Mouse (Mus musculus) heart, embryonic 11.5 days (tissue): ENCODE measurements around the gene Gm527. TPM values are rescaled to one million over a fixed set of nuclear protein-coding genes. Genes with fewer than 3 reads are reported as not detected.

Source experiments
- ATAC-seq: fragments of 200-750 bp; cut with Nextera tagmentation; replicated peaks from 2 replicates; pipeline ENCODE4 v1.8.0; 2017; ENCODE audit warnings: moderate library complexity; ENCODE audit not compliant: insufficient number of reproducible peaks, low FRiP score, low TSS enrichment
- H3K27ac ChIP-seq: fragments of 300-500 bp; sonication (generic); 2 replicates; pipeline ENCODE4 v1.5.1; 2014; ENCODE audit warnings: mild to moderate bottlenecking, low read depth, low read length
- H3K27me3 ChIP-seq: fragments of 300-500 bp; sonication (generic); 2 replicates; pipeline ENCODE4 v1.6.1; 2014; ENCODE audit warnings: mild to moderate bottlenecking, low read length, mixed read lengths; ENCODE audit not compliant: control insufficient read depth, insufficient read depth
- H3K36me3 ChIP-seq: fragments of 300-500 bp; sonication (generic); 2 replicates; pipeline ENCODE4 v1.6.1; 2014; ENCODE audit warnings: mild to moderate bottlenecking, low read length, moderate library complexity, mixed read lengths; ENCODE audit not compliant: control insufficient read depth, insufficient read depth
- H3K4me1 ChIP-seq: fragments of 300-500 bp; sonication (generic); 2 replicates; pipeline ENCODE4 v1.6.1; 2014; ENCODE audit warnings: low read length; ENCODE audit not compliant: control insufficient read depth, insufficient read depth
- H3K4me2 ChIP-seq: fragments of 300-500 bp; sonication (generic); 2 replicates; pipeline ENCODE4 v1.6.1; 2014; ENCODE audit warnings: mild to moderate bottlenecking, moderate library complexity
- H3K4me3 ChIP-seq: fragments of 300-500 bp; sonication (generic); 2 replicates; pipeline ENCODE4 v1.5.1; 2014; ENCODE audit warnings: low read depth, low read length
- H3K9ac ChIP-seq: fragments of 300-500 bp; sonication (generic); 2 replicates; pipeline ENCODE4 v1.6.1; 2014; ENCODE audit warnings: mild to moderate bottlenecking, low read depth, low read length, moderate library complexity
- H3K9me3 ChIP-seq: fragments of 300-500 bp; sonication (generic); replicated peaks from 2 replicates; pipeline ENCODE4 v1.6.1; 2016; ENCODE audit warnings: low read length; ENCODE audit not compliant: control insufficient read depth
- WGBS: fragments of 180-500 bp; shearing (Covaris S2); extraction: QIAGEN DNeasy Blood & Tissue Kit; methylation state at CpG from one replicate; pipeline ENCODE4 v1.1.7; 2014; ENCODE audit not compliant: insufficient replicate concordance; 5-methylcytosine and 5-hydroxymethylcytosine counted together
- polyA plus RNA-seq: library from polyadenylated mRNA; unstranded; fragments of >200 nt; fragmentation: Nextera tagmentation; extraction: Ambion mirVana; gene quantifications from 2 replicates; pipeline ENCODE4 v1.2.1, GENCODE M21; 2014

Gm527 gene
- polyA plus RNA-seq, 1 experiment from 2014 or later: 1.3 TPM

DNA sequence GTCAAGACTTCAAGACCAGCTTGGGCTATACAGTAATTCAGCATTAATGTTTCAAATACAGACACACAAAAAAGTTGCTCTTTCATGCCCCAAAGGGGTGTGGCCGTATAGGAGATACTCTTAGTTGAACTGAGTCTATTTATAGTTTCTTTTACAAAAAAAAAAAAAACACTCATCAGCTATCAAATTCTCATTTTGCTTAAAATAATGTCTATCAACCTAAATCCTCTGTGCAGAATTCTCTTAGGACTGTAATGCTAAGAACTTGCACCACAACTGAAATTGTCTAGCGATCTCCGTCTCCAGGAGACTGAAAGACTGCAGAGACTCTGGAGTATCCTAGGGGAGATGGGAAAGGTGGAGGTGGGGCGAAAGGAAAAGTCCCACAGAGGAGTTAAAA is 46.9 kb downstream of the Gm527 start:
- H3K4me3 ChIP-seq: peak overlapping the region; percentile 91

GRCm38 (mm10) chr12:64965124-64966026 is 47.7 kb downstream of the Gm527 start, which contains the start of the genes Klhl28 and Togaram1:
TSS of gene Klhl28 (minus strand) at chr12:64965534.
TSS of gene Togaram1 (plus strand) at chr12:64965804.
- H3K27ac ChIP-seq: peak within 1 kb of the TSS; percentile 90
- peak within 1 kb of the TSS; percentile 91 for H3K4me3 ChIP-seq
- H3K4me2 ChIP-seq: peak within 1 kb of the TSS; percentile 97
- H3K4me1 ChIP-seq: no peaks in the 10 kb centered on the region; the same call in 1 of the 2 replicates
- H3K9me3 ChIP-seq: no peaks in the 10 kb centered on the region
- peak; percentile 100 for ATAC-seq
- no peaks in the 10 kb centered on the region for H3K36me3 ChIP-seq
- H3K9ac ChIP-seq: peak within 1 kb of the TSS; percentile 92
- no peaks in the 10 kb centered on the region for H3K27me3 ChIP-seq
- WGBS: 0% methylated on average over 45 of the region's 45 CpGs

More for the DNA sequence above, 46.9 kb downstream of the Gm527 start:
- Histone ChIP-seq H3K27me3 (no peaks in the 10 kb centered on the region), H3K4me1 (no peaks in the 10 kb centered on the region; the same call in 1 of the 2 replicates), H3K27ac (no peak overlapping the region), H3K4me2 (peak overlapping the region; percentile 85), H3K9me3 (no peaks in the 10 kb centered on the region), H3K36me3 (no peaks in the 10 kb centered on the region), H3K9ac (peak overlapping the region; percentile 74)
- ATAC-seq: no peak
- 16% methylated on average over 4 of the region's 4 CpGs for WGBS

DNA sequence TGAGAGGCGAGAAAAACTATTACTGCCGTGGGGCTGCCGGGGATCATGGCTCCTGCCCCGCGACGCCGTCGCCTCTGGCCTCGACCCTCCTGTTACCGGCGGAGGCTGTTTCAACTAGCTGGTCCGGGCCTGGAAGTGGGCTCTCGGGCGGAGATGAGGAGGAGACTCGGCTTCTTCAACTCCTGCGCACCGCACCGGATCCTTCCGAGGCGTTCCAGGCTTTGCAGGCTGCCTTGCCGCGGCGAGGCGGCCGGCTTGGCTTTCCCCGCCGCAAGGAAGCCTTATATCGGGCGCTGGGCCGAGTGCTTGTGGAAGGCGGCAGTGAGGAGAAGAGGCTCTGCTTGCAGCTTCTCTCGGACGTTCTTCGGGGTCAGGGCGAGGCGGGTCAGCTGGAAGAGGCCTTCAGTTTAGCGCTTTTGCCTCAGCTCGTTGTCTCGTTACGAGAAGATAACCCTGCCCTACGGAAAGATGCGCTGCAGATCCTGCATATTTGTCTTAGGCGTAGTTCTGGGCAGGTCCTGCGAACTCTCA is 48.5 kb downstream of the Gm527 start:
- WGBS: under 1% methylated on average over 44 of the region's 44 CpGs
- no peaks in the 10 kb centered on the region for H3K36me3 ChIP-seq
- H3K9me3 ChIP-seq: no peaks in the 10 kb centered on the region
- H3K9ac ChIP-seq: peak overlapping the region; percentile 92
- peak overlapping the region; percentile 90 for H3K27ac ChIP-seq
- no peaks in the 10 kb centered on the region for H3K27me3 ChIP-seq
- peak overlapping the region; percentile 97 for H3K4me2 ChIP-seq
- ATAC-seq: no peak; the same call in 1 of the 2 replicates
- H3K4me3 ChIP-seq: peak overlapping the region; percentile 91
- H3K4me1 ChIP-seq: peaks cover 3% of the 10 kb centered on the region; the same call in 1 of the 2 replicates

DNA sequence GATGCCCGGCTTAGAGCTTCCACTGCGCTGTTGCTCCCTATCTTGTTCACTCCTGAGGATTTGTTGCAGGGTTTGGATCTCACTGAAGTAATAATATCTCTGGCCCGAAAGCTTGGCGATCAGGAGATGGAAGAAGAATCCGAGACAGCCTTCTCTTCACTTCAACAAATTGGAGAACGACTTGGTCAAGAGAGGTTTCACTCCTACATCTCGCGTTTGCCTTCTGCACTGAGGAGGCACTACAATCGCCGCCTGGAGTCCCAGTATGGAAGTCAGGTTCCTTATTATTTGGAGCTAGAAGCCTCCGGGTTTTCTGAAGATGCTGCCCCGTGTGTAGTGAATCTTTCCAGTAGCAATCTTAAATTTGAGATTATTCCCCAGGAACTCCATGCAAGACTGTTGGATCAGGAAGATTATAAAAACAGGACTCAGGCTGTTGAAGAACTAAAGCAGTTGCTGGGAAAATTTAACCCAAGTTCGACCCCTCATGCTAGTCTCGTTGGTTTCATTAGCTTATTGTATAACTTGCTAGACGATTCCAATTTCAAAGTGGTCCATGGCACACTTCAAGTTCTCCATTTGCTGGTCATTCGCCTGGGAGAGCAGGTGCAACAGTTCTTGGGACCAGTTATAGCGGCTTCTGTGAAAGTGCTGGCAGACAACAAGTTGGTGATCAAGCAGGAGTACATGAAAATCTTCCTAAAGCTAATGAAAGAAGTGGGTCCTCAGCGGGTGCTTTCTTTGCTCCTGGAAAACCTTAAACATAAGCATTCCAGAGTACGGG is 49.1 kb downstream of the Gm527 start:
- Histone ChIP-seq H3K4me2 (peak overlapping the region; percentile 97), H3K4me1 (peaks cover 5% of the 10 kb centered on the region; the same call in 1 of the 2 replicates), H3K9me3 (no peaks in the 10 kb centered on the region), H3K9ac (peak overlapping the region; percentile 92), H3K4me3 (peak overlapping the region; percentile 91), H3K36me3 (no peaks in the 10 kb centered on the region), H3K27ac (peak overlapping the region; percentile 90; the same call in 1 of the 2 replicates), H3K27me3 (no peaks in the 10 kb centered on the region)
- WGBS: 6% methylated on average over 19 of the region's 19 CpGs
- ATAC-seq: no peak

DNA sequence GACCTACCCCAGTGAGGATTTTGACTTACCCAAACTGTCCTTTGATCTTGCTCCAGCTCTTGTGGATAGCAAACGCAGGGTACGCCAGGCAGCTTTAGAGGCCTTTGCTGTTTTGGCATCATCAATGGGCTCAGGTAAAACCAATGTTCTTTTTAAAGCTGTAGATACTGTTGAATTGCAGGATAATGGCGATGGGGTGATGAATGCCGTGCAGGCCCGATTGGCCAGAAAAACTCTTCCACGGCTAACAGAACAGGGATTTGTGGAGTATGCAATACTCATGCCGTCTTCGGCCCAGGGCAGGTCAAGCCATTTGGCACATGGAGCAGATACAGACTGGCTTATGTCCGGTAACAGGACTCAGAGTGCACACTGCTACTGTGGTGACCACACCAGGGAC is 49.8 kb downstream of the Gm527 start:
- Histone ChIP-seq H3K9ac (peak overlapping the region; percentile 92), H3K4me1 (peaks cover 5% of the 10 kb centered on the region; the same call in 1 of the 2 replicates), H3K36me3 (no peaks in the 10 kb centered on the region), H3K27me3 (no peaks in the 10 kb centered on the region), H3K9me3 (no peaks in the 10 kb centered on the region), H3K27ac (no peak overlapping the region), H3K4me2 (peak overlapping the region; percentile 97), H3K4me3 (peak overlapping the region; percentile 91)
- 1% methylated on average over 9 of the region's 9 CpGs for WGBS
- ATAC-seq: no peak

- 1% methylated on average over 2 of the region's 2 CpGs for WGBS
- Histone ChIP-seq H3K27me3 (no peaks in the 10 kb centered on the region), H3K4me3 (peak overlapping the region; percentile 91), H3K4me2 (peak overlapping the region; percentile 97), H3K36me3 (no peaks in the 10 kb centered on the region), H3K9ac (peak overlapping the region; percentile 92), H3K27ac (no peak overlapping the region), H3K9me3 (no peaks in the 10 kb centered on the region), H3K4me1 (peaks cover 5% of the 10 kb centered on the region; the same call in 1 of the 2 replicates)
- ATAC-seq: no peak
These were observed 50.4 kb downstream of the Gm527 start for GRCm38 (mm10) chr12:64968067-64968466.

- ATAC-seq: no peak
- H3K9ac ChIP-seq: no peak overlapping the region
- no peaks in the 10 kb centered on the region for H3K9me3 ChIP-seq
- H3K27me3 ChIP-seq: no peaks in the 10 kb centered on the region
- no peak overlapping the region for H3K27ac ChIP-seq
- H3K4me2 ChIP-seq: no peak overlapping the region
- peaks cover 5% of the 10 kb centered on the region; the same call in 1 of the 2 replicates for H3K4me1 ChIP-seq
- no peaks in the 10 kb centered on the region for H3K36me3 ChIP-seq
- H3K4me3 ChIP-seq: no peak overlapping the region
These were observed 53.7 kb downstream of the Gm527 start for GRCm38 (mm10) chr12:64971399-64971798.

DNA sequence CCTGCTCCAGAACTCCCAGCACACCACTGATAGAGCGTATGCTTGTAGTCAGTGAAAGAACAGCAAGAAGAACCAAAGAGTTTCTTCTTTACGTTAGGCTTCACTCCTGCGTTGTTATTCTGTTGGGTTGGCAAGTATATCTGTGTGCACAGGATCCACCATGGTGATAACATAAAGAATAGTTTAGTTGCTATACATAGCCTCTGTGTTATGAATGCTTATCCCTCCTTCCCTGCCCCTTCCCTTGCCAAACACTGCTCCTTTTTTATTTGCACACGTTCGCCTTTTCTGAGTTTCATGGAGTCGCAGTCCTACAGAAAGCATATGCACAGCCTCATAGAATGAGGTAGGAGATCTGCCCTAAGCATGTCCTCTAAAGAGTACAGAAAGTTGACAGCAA is 54.4 kb downstream of the Gm527 start:
- Histone ChIP-seq H3K9ac (no peak overlapping the region), H3K4me2 (peak overlapping the region; percentile 1; the same call in 1 of the 2 replicates), H3K36me3 (no peaks in the 10 kb centered on the region), H3K27me3 (no peaks in the 10 kb centered on the region), H3K9me3 (no peaks in the 10 kb centered on the region), H3K4me3 (no peak overlapping the region), H3K4me1 (peaks cover 5% of the 10 kb centered on the region; the same call in 1 of the 2 replicates), H3K27ac (no peak overlapping the region)
- WGBS: 69% methylated on average over 6 of the region's 6 CpGs
- ATAC-seq: no peak
